Mouse (Mus musculus) gonadal fat pad, adult 2 months (tissue): Measurements from ENCODE around the gene Atg9b. TPM values are rescaled to one million over a fixed set of nuclear protein-coding genes. Genes with fewer than 3 reads are reported as not detected.

Experiments
- DNase-seq: peaks from one replicate; pipeline ENCODE4 v3.0.0-alpha.2; 2012; ENCODE audit warnings: low read depth
- polyA plus RNA-seq: library from polyadenylated mRNA; depleted of rRNA; stranded (reverse); fragments of >200 nt; gene quantifications from 2 replicates; pipeline ENCODE4 v1.2.3, GENCODE M21; 2012; rRNA removed

Atg9b gene
- polyA plus RNA-seq, 1 experiment = 1.2 TPM

GRCm38 (mm10) chr5:24350073-24350472 is 41.9 kb downstream of the Atg9b start:
- DNase-seq = no peak

DNA sequence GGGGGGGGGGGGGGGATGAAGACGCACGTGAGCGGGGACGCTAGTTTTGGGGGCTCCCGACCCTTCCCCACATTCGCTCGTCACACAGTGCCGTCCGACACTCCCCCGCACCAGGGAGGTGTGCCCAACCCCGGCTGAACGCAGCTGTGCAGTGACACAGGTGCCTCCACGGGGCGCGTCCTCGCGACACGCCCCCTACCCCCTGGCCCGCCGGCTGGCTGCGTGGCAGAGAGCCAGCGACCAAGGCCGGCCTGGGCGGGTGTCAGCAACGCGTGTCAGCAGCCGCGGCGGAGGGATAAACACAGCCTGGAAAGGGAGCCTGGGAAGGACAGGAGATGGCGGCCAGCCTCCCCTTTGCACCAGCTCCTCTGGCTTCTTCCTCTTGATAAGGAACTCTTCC is 43.4 kb downstream of the Atg9b start:
- no peak for DNase-seq

DNA sequence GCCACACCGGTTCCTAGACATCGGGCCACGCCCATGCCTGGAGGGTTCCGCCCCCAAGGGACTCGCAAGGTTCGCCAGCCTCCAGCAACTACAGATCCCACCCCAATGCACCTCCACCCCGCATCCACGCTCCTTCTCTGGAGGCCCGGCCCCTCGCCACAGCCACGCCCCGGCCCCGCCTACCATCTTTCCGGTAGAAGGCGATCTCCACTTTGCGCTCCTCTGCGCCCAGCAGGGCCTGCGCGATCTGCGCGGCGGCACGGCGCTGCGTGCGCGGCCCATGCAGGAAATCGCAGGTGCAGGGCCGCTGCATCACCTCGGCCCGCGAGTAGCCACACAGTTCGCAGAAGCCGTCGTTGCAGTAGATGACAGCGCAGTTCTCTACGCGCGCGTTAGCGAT is 43.8 kb downstream of the Atg9b start:
- no peak for DNase-seq

DNA sequence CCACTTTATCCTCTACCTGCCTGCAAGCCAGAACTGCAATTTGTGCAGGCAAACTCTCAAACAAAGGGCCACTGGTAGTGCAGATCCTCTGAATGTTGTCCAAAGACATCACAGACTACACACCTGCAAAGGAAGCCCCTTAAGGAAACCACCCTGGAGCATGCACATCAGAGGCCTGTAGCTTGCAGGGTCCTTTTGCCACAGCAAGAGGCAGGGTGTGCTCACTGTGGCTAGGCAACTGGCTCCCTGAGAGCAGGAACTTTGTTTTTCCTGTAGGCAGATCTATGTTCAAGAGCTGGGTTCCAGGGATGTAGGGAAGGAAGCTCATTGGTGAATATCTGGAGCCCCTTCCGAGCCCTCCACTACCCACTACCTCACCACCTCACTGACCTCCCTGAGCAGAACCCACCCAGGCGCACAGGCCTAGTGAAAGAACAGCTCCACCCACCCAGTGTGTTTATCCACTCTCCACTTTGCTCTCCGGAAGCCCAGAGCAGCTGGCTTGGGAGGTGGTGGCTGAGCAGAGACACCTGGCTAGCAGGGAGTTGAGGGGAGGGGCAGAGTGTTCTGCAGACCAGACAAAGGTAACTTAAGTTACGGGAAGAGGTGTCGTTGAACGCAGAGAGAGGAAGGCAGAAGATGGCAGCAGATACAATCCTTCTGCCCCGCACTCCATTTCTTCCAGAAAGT is 44.6 kb downstream of the Atg9b start:
- no peak for DNase-seq

GRCm38 (mm10) chr5:24346313-24346712 is 45.6 kb downstream of the Atg9b start:
- no peak for DNase-seq

DNA sequence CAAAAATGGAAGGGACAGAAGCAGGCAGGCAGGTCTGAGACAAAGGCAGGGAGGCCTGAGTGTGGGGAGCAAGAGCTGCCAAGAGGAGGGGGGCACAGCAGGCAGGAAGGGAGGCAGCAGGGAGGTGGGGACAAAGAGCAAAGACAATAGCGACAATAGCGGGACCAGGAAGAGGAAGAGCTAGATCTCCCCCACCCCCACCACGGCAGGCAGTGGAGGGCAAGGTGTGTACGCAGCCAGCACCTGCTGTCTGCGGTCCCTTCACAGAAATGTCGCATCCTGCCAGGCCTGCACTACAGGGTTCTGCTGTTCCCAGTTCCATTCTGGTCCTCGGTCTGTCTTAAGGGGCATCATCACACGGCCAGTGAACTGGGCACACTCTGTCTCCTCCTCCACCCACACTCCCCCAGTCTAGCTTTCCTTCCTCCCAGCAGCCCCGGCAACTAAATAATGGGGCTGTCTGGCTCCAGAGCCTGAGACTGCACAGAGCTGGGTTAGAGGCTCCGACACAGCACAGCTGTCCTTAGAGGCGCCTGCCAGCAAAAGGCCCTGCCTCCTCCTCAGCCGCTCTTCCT is 47.4 kb downstream of the Atg9b start:
- no peak for DNase-seq

- no peak for DNase-seq
Measured at GRCm38 (mm10) chr5:24343977-24344436, 47.9 kb downstream of the Atg9b start.

GRCm38 (mm10) chr5:24343379-24343778 is 48.6 kb downstream of the Atg9b start:
- DNase-seq = no peak

DNA sequence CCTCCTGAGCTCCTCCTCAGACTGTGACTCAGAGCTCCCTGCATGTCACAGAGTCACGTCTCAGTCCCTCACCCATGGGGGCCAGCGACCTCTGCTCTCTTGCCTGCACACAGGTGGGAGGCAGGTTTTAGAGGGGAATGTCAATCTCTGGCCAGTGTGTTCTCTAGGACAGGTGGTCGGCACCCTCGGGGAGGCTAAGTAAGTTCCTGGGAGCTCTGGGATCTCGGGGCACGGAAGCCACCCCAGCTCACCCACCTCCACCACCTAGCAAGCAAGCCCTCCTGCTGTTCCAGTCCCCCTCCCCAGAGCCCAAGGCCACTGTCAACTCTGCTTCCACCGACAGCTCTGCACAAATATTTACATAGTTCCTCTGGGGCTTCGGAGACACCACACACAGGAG is 49.0 kb downstream of the Atg9b start:
- DNase-seq = no peak

GRCm38 (mm10) chr5:24342205-24342963 is 49.6 kb downstream of the Atg9b start:
- no peak for DNase-seq

DNA sequence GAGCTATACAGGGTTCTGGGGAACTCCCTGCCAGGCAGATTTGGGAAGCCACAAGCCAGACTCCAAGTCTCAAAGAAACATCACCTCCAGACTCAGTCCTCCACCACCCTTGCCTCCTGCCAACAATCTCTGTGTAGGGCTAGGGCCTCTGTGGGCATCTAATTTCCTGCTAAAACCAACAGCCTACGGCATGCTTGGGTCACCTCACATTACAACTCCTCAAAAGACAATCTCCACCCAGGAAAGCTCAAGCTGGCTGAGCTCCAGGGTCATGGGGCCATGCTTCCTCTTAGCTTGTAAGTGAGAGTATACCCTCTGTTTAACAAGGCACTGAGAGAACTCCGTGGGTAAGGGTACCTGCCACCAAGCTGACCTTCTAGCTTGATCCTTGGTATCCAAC is 54.1 kb downstream of the Atg9b start:
- no peak for DNase-seq

DNA sequence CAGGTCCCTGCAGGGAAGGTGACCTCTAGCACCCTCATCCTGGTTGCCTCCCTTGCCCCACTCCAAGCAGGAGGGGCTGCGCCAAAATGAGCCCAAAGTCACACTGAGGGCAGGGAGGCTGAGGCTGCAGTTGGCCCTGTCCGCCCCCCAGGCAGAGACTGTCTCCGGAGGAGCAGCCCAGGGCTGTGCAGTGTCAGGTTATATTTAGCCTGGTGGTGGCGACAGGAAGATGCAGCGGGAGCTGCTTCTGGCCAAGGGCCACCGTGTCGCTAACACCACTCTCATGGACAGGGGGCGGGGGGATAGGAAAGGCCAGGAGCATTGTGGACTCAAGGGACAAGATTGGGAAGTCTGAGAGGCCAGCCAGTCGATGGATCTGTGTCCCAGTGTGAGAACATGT is 54.6 kb downstream of the Atg9b start:
- DNase-seq = no peak

- DNase-seq = no peak
Measured at GRCm38 (mm10) chr5:24335888-24336511, 55.9 kb downstream of the Atg9b start.

DNA sequence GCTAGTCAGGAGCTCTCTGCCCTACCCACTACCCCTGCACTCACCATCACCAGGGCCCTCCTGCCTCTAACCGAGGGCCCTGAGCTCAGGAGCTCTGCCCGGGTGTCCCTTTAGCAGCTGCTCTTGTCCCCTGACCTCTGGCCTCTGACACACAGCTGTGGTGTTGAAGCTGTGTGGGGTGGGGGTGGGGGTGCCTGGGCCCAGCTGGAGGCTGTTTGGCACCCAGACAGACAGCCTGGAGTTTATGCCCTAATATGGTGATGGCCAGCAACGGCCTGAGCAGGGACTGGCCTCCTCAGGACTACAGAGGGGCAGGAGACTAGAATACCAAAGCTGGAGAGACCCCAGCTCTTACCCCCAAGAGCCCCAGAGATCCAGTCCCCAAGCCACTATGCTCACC is 57.2 kb downstream of the Atg9b start:
- no peak for DNase-seq

Other genes with a start within 250 kb of the Atg9b start
- gene Nupl2, start 227.2 kb downstream of the Atg9b start, polyA plus RNA-seq = 6.5 and 7.8 TPM in 2 replicates
- 38.9 and 50.7 TPM in 2 replicates for gene Kcnh2, start 40.5 kb downstream of the Atg9b start, polyA plus RNA-seq
- 22.8 and 32.3 TPM in 2 replicates for gene Nos3, start 27.3 kb downstream of the Atg9b start, polyA plus RNA-seq
- gene Abcb8, start 1.5 kb upstream of the Atg9b start, polyA plus RNA-seq = 52.2 and 61.0 TPM in 2 replicates
- gene Asic3, start 21.2 kb upstream of the Atg9b start, polyA plus RNA-seq = 0.08 and 0.43 TPM in 2 replicates
- 70.5 and 94.8 TPM in 2 replicates for gene Cdk5, start 31.4 kb upstream of the Atg9b start, polyA plus RNA-seq
- gene Slc4a2, start 31.7 kb upstream of the Atg9b start, polyA plus RNA-seq = 60.6 and 67.9 TPM in 2 replicates
- gene Fastk, start 53.1 kb upstream of the Atg9b start, polyA plus RNA-seq = 147 and 182 TPM in 2 replicates
- gene Tmub1, start 55.7 kb upstream of the Atg9b start, polyA plus RNA-seq = 32.8 and 39.3 TPM in 2 replicates
- gene Agap3, start 60.0 kb upstream of the Atg9b start, polyA plus RNA-seq = 52.6 and 60.0 TPM in 2 replicates
- 0.03 TPM in 1 of 2 replicates, not detected in the other for gene Gbx1, start 135.1 kb upstream of the Atg9b start, polyA plus RNA-seq
- gene Asb10, start 148.8 kb upstream of the Atg9b start, polyA plus RNA-seq = 1.4 and 1.6 TPM in 2 replicates
- 0.05 and 0.13 TPM in 2 replicates for gene 4931409K22Rik, start 164.7 kb upstream of the Atg9b start, polyA plus RNA-seq
- gene Abcf2, start 185.3 kb upstream of the Atg9b start, polyA plus RNA-seq = 39.8 and 50.0 TPM in 2 replicates
- gene Chpf2, start 194.6 kb upstream of the Atg9b start, polyA plus RNA-seq = 57.2 and 62.9 TPM in 2 replicates
- gene Smarcd3, start 232.3 kb upstream of the Atg9b start, polyA plus RNA-seq = 239 and 247 TPM in 2 replicates